Mouse (Mus musculus) small intestine, adult 2 months (tissue): ENCODE data around the gene Cul7. TPM values are rescaled to one million over a fixed set of nuclear protein-coding genes. Genes with fewer than 3 reads are reported as not detected.

Source experiments
- H3K27ac ChIP-seq: fragments of 200-500 bp; 2 replicates; pipeline ENCODE4 v1.5.1; 2012; ENCODE audit warnings: low read depth, low read length, control low read depth, inconsistent platforms; ENCODE audit not compliant: insufficient read depth
- H3K27me3 ChIP-seq: fragments of 200-500 bp; 2 replicates; pipeline ENCODE4 v1.6.1; 2012; ENCODE audit warnings: mild to moderate bottlenecking, moderate library complexity, low read length, inconsistent platforms; ENCODE audit not compliant: control insufficient read depth, insufficient read depth
- H3K36me3 ChIP-seq: fragments of 200-500 bp; 2 replicates; pipeline ENCODE4 v1.6.1; 2012; ENCODE audit warnings: mild to moderate bottlenecking, low read length, control low read depth, inconsistent platforms; ENCODE audit not compliant: control insufficient read depth, insufficient read depth
- H3K4me1 ChIP-seq: fragments of 200-500 bp; 2 replicates; pipeline ENCODE4 v1.6.1; 2012; ENCODE audit warnings: low read length, inconsistent platforms, mixed read lengths; ENCODE audit not compliant: control insufficient read depth, insufficient read depth, insufficient read length
- H3K4me3 ChIP-seq: fragments of 200-500 bp; 2 replicates; pipeline ENCODE4 v1.5.1; 2012; ENCODE audit warnings: low read depth, mild to moderate bottlenecking, control low read depth, inconsistent platforms, low read length, moderate library complexity
- CTCF ChIP-seq: fragments of 200-500 bp; IDR thresholded peaks from 2 replicates; pipeline ENCODE4 v1.5.1; 2012; ENCODE audit warnings: low read depth, mild to moderate bottlenecking, control low read depth, inconsistent platforms, low read length, moderate library complexity, mixed read lengths; ENCODE audit not compliant: insufficient replicate concordance, insufficient read length; ENCODE audit errors: extremely low read depth
- POLR2A ChIP-seq: fragments of 200-500 bp; IDR thresholded peaks from 2 replicates; pipeline ENCODE4 v1.6.1; 2012; ENCODE audit warnings: low read depth, mild to moderate bottlenecking, control low read depth, inconsistent platforms, low read length, moderate library complexity
- whole genome bisulfite sequencing: fragments of 180-500 bp; shearing (Covaris S2); methylation state at CpG from one replicate; pipeline ENCODE4 v1.1.7; 2018; 5-methylcytosine and 5-hydroxymethylcytosine counted together
- polyA plus RNA-seq: library from polyadenylated mRNA; depleted of rRNA; stranded (reverse); fragments of >200 nt; gene quantifications from 2 replicates; pipeline ENCODE4 v1.2.3, GENCODE M21; 2012

Gene Cul7
- polyA plus RNA-seq, 1 experiment: 12.1 TPM

DNA sequence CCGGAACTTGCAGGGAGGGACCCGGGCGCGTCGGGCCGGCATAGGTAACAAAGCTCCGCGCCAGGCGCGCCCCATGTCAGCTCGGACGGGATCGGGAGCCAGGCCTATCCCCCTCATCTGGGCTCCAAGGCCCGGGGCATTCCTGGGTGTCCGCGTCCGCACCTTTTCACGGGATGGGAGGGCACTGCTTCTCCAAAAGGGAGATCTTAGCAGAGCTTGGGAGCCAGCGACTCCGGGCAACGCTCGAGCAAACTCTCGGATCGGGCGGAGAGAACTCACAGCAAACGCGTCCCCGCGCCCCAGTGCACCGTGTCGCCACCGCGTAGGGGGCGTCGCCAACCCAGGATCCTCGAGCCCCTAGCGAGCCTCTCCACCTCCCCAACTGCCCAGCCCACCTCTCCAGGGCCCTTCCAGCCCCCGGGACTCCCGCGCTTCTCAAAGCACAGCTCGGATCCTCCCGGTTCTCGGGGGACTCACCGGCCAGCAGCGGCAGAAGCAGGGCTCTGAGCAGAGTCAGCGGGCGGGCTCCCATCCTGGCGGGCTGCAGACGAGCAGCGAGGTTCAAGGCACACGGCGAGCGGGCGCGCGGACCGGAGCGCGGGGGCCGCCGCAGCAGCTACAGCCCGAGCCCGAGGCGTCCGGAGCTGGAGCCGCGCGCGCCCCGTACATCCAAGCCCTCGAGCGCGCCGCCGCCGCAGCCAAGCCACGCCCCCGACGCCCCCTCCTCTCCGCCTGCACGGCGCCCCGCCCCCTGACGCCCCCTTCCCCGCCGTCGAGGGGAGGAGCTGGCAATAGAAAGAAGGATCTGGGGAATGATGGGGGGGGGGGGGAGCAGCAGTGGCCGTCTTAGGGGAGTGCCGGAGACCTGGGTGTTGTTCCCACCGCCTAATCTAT, 21.1 kb upstream of the Cul7 start, which contains the start of gene Ptk7:
Gene Ptk7 (minus strand): TSS at position 714 of the 894 bp plus-strand sequence.
- TF ChIP-seq POLR2A: 0 out of 2 replicates have a peak, but pooled peaks have one; percentile 24
- no peak for TF ChIP-seq CTCF

DNA sequence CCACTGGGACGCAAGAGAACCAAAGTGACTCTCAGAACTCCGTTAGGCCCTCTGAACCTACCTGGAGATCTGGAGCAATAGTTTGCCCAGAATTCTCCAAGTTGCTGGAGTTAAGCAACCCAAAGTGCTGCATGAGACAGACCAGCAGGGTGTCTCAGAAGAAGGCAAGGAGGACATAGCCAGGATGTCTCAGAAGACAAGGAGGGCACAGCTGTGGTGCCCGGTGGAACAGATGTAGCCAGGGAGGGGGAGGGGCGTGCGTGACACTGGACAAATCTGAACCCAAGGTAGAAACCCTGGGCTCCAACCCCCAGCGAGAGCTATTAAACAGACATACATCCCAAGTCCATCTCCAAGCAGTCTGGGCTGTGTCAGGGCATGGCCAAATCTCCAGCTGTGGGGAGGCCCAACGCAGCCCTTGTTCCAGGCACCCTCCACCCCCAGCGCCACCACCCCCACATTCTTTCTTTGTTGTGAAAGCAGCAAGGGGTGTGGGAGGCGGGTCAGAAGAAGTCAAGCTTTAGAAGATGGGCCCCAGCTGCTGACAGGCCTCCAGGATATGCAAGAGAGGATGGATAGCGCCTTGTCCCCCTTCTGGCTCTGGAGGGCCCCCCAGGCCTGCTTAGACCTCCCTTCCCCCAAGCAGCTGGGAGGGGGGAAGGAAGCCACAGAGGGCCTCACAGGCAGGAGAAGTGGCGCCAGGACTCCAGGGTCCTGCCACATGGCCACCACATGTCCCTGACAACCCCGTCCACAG, 20.3 kb upstream of the Cul7 start:
- no peaks in the 10 kb centered on the region for H3K27me3 ChIP-seq
- H3K4me3 ChIP-seq: peak overlapping the region; percentile 77
- WGBS: 47% methylated on average over 12 of the region's 12 CpGs
- peaks cover 37% of the 10 kb centered on the region for H3K36me3 ChIP-seq
- peak overlapping the region; percentile 26; the same call in 1 of the 2 replicates for H3K27ac ChIP-seq
- TF ChIP-seq CTCF (no peak), POLR2A (no peak)
- H3K4me1 ChIP-seq: peaks cover 2% of the 10 kb centered on the region; the same call in 1 of the 2 replicates

More for the DNA sequence above, 21.1 kb upstream of the Cul7 start, which contains the start of gene Ptk7:
- Histone ChIP-seq H3K4me1 (peaks cover 5% of the 10 kb centered on the region), H3K27me3 (no peaks in the 10 kb centered on the region), H3K36me3 (peaks cover 31% of the 10 kb centered on the region), H3K4me3 (peak within 1 kb of the TSS; percentile 77), H3K27ac (peak within 1 kb of the TSS; percentile 44; the same call in 1 of the 2 replicates)
- 1% methylated on average over 87 of the region's 90 CpGs for WGBS

DNA sequence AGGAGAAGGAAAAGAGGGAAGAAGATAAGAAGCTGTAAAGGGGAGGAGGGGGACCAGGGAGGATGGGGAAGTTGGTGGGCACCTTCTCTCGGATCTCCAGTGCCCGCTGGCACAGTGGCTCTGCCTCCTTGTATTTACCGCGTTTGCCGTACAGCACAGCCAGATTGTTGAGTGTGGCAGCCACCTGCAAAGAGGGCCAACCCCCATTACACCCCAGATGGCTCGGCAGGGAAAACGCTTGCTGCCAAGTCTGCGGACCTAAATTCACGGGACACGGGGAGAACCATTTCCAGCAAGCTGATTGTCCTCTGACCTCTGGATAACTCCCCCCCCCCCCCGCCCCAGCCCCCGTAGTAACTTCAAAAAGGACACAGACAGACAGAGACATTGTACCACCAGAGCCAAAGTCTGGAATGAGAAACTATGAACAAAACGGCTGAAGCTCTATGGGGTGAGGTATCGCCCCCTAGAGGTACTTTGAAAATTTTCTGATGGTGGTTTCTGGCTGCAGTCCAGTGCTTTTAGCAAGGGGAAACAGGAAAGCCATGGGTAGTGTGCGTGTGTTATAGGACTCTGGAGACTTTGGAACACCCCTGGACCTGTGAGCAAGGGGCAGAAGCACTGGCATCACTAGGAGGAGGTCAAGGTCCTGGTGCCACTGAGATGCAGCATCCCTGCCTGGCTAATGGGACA, 13.2 kb upstream of the Cul7 start:
- WGBS: 45% methylated on average over 15 of the region's 15 CpGs
- no peaks in the 10 kb centered on the region for H3K27me3 ChIP-seq
- TF ChIP-seq CTCF (peak; percentile 34; the same call in 1 of the 2 replicates), POLR2A (no peak)
- no peaks in the 10 kb centered on the region for H3K4me1 ChIP-seq
- no peak overlapping the region for H3K27ac ChIP-seq
- H3K36me3 ChIP-seq: peaks cover 76% of the 10 kb centered on the region
- no peak overlapping the region for H3K4me3 ChIP-seq

DNA sequence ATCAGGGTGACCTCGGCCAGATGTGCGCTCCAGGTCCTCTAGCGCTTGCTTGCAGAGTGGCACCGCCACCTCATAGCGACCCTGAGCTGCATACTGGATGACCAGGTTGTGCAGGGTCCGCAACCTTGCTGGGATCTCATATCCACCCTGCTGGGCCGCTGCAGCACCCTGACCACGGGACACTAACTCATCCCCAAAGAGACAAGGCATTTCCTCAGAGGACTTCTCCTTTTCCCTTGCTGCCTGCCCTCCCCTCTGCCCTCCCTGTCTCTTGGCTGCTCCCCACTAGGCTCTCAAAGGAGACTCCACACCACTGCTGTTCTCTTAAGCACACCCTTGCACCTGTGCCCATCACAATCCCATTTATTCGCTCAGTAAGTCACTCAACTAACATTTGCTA, 10.2 kb upstream of the Cul7 start:
- H3K36me3 ChIP-seq: peaks cover 66% of the 10 kb centered on the region
- WGBS: 83% methylated on average over 9 of the region's 9 CpGs
- peaks cover 3% of the 10 kb centered on the region; the same call in 1 of the 2 replicates for H3K4me1 ChIP-seq
- no peak for TF ChIP-seq CTCF
- TF ChIP-seq POLR2A: no peak
- H3K27me3 ChIP-seq: no peaks in the 10 kb centered on the region
- no peak overlapping the region for H3K4me3 ChIP-seq
- H3K27ac ChIP-seq: no peak overlapping the region

- Histone ChIP-seq H3K27ac (no peak overlapping the region), H3K27me3 (no peaks in the 10 kb centered on the region), H3K4me3 (no peak overlapping the region), H3K36me3 (peaks cover 45% of the 10 kb centered on the region), H3K4me1 (peaks cover 3% of the 10 kb centered on the region; the same call in 1 of the 2 replicates)
- 94% methylated on average over 17 of the region's 17 CpGs for WGBS
- no peak for TF ChIP-seq POLR2A
- no peak for TF ChIP-seq CTCF
Measured at GRCm38 (mm10) chr17:46642060-46642459, 8.1 kb upstream of the Cul7 start.

GRCm38 (mm10) chr17:46644152-46644805, 5.9 kb upstream of the Cul7 start:
- Histone ChIP-seq H3K4me3 (peak overlapping the region; percentile 91), H3K4me1 (peaks cover 3% of the 10 kb centered on the region; the same call in 1 of the 2 replicates), H3K36me3 (peaks cover 44% of the 10 kb centered on the region), H3K27ac (peak overlapping the region; percentile 100), H3K27me3 (no peaks in the 10 kb centered on the region)
- 57% methylated on average over 12 of the region's 12 CpGs for WGBS
- TF ChIP-seq POLR2A (no peak; the same call in 1 of the 2 replicates), CTCF (no peak)
